Mouse (Mus musculus): Measurements from ENCODE around the gene Tigd4. TPM values are rescaled to one million over a fixed set of nuclear protein-coding genes. Genes with fewer than 3 reads are reported as not detected.

Tigd4 gene
- total and polyA plus RNA-seq, 3 experiments, result not detected

DNA sequence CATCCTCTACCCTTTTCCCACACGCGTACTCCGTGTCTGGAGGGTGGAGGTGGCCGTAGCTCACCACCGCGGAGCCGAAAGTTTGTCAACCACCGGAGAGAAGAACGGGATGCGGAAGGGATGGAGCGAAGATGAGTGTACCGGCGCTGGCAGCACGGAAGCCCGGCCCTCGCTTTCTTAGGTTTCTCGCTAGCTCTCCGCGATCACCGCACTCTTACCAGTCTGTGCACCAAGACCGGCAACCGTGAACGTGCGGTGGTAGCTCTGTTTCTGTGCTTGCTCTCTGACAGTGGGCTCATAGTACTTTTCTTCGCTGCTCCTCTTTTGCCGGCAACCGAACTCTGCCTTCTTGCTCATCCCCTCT is 10.5 kb upstream of the Tigd4 start:
- no peaks in the 10 kb centered on the region for H3K27me3 ChIP-seq (replicated peaks)
- DNase-seq (ENCODE audit: extremely low read depth), result no peak
- peak overlapping the region; percentile 77 to 90 (median 77) for H3K4me3 ChIP-seq (replicated peaks in 1 of 3; ENCODE audit: low read depth in 2 of 3, low read length in 2 of 3, poor library complexity in 1 of 3)
- H3K27ac ChIP-seq (ENCODE audit: insufficient read depth, low read depth), result no peak overlapping the region
- peaks cover 21% of the 10 kb centered on the region for H3K79me2 ChIP-seq (replicated peaks; ENCODE audit: control insufficient read depth, extremely low read depth, insufficient read depth, poor library complexity, severe bottlenecking)
- peaks cover 3 to 31% of the 10 kb centered on the region in 2 experiments for H3K4me1 ChIP-seq (ENCODE audit: control insufficient read depth in 1 of 2, insufficient read depth in 2 of 2)
- peak overlapping the region; percentile 69; the same call in 1 of the 2 replicates for H3K4me2 ChIP-seq (ENCODE audit: insufficient read depth, low read depth, poor library complexity, severe bottlenecking)
- TF ChIP-seq NRF1 (IDR thresholded peaks at IDR 0.05; ENCODE audit: low read depth, low read length), result no peak
- no peak for TF ChIP-seq HCFC1 (IDR thresholded peaks at IDR 0.05; ENCODE audit: low read depth, low read length)
- TF ChIP-seq SIN3A (IDR thresholded peaks at IDR 0.05; ENCODE audit: low read length), result no peak; the same call in 1 of the 2 replicates
- no peak for TF ChIP-seq E2F4 (IDR thresholded peaks at IDR 0.05; ENCODE audit: insufficient replicate concordance, low read depth, low read length)
- TF ChIP-seq GABPA (IDR thresholded peaks at IDR 0.05; ENCODE audit: insufficient replicate concordance, low read depth, low read length), result no peak
- peak; percentile 70; the same call in 1 of the 2 replicates for TF ChIP-seq UBTF (IDR thresholded peaks at IDR 0.05; ENCODE audit: low read depth, low read length)
- no peak for TF ChIP-seq MYC (IDR thresholded peaks at IDR 0.05; ENCODE audit: low read depth, low read length)
- TF ChIP-seq BHLHE40 (IDR thresholded peaks at IDR 0.05; ENCODE audit: low read depth, low read length), result no peak
- TF ChIP-seq ZKSCAN1 (IDR thresholded peaks at IDR 0.05; ENCODE audit: borderline replicate concordance, low read depth, low read length), result no peak
- TF ChIP-seq MAX (IDR thresholded peaks at IDR 0.05; ENCODE audit: low read length), result no peak
- 0 out of 2 replicates have a peak, but pooled peaks have one; percentile 1 for TF ChIP-seq ETS1 (conservative IDR thresholded peaks at IDR 0.05; ENCODE audit: low read depth, low read length)
- no peak for TF ChIP-seq CHD1 (IDR thresholded peaks at IDR 0.05; ENCODE audit: low read depth, low read length)
- TF ChIP-seq POLR2AphosphoS2 (IDR thresholded peaks at IDR 0.05; ENCODE audit: low read depth, low read length), result no peak
- TF ChIP-seq MAFK (IDR thresholded peaks at IDR 0.05; ENCODE audit: insufficient replicate concordance, low read length), result no peak
- TF ChIP-seq RAD21 (IDR thresholded peaks at IDR 0.05; ENCODE audit: low read depth, low read length), result no peak
- TF ChIP-seq TCF12 (IDR thresholded peaks at IDR 0.05; ENCODE audit: low read depth, low read length), result no peak
- peak; percentile 34; the same call in 1 of the 2 replicates for TF ChIP-seq MXI1 (IDR thresholded peaks at IDR 0.05; ENCODE audit: low read depth, low read length)
- no peak for TF ChIP-seq EP300 (IDR thresholded peaks at IDR 0.05; ENCODE audit: low read length)
- no peak for TF ChIP-seq MAZ (IDR thresholded peaks at IDR 0.05; ENCODE audit: low read depth, low read length)
- no peak for TF ChIP-seq NELFE (IDR thresholded peaks at IDR 0.05; ENCODE audit: low read depth, low read length)
- TF ChIP-seq SMC3 (IDR thresholded peaks at IDR 0.05; ENCODE audit: low read depth, low read length), result no peak
- no peak for TF ChIP-seq RCOR1 (conservative IDR thresholded peaks at IDR 0.05; ENCODE audit: low read depth, low read length)
- no peak for TF ChIP-seq PAX5 (IDR thresholded peaks at IDR 0.05; ENCODE audit: low read length)
- TF ChIP-seq ELF1 (IDR thresholded peaks at IDR 0.05; ENCODE audit: low read depth, low read length), result no peak
- in situ Hi-C loops (cut with MboI; ENCODE audit: low pct_ligation_motif_present, low pct_unique_long_range_greater_than_20kb, low sequenced_read_pairs), result no loop called here
- peak overlapping the region; percentile 22 for H3K9ac ChIP-seq (ENCODE audit: insufficient read depth, low read depth)
- dilution Hi-C loops (cut with MboI; ENCODE audit: extremely low pct_ligation_motif_present, extremely low pct_unique_long_range_greater_than_20kb, low sequenced_read_pairs), result no loop called here
- no peaks in the 10 kb centered on the region for H3K36me3 ChIP-seq (replicated peaks in 1 of 2; ENCODE audit: control insufficient read depth in 1 of 2, insufficient read depth in 1 of 2, low read length in 1 of 2)
- no peaks in the 10 kb centered on the region for H3K9me3 ChIP-seq (replicated peaks; ENCODE audit: low read length)

Data from CH12.LX (cell line).